Mouse (Mus musculus): ENCODE results near the gene Hibch. TPM values are rescaled to one million over a fixed set of nuclear protein-coding genes. Genes with fewer than 3 reads are reported as not detected.

Hibch gene
- total RNA-seq, 2 experiments from 2014 or later: 46.3 to 53.0 TPM

Other genes starting within 250 kb of the Hibch start
- 1 to 10 TPM; 9.2 to 9.8 TPM for gene Nemp2, start 214.2 kb upstream of the Hibch start, total RNA-seq (2021)
- 10 to 100 TPM; 23.6 to 25.1 TPM for gene Mfsd6, start 117.5 kb upstream of the Hibch start, total RNA-seq (2021)
- gene Inpp1, start 27.2 kb upstream of the Hibch start, total RNA-seq (2021): 10 to 100 TPM; 26.1 to 26.3 TPM
- gene 1700019D03Rik, start 175.2 kb downstream of the Hibch start, total RNA-seq (2021): 1 to 10 TPM; 1.1 to 2.1 TPM
- under 1 TPM; 0.59 to 0.70 TPM for gene Mstn, start 216.7 kb downstream of the Hibch start, total RNA-seq (2021)